ENCODE assay signal across 9 mouse cellular contexts in the genomic region with DNA sequence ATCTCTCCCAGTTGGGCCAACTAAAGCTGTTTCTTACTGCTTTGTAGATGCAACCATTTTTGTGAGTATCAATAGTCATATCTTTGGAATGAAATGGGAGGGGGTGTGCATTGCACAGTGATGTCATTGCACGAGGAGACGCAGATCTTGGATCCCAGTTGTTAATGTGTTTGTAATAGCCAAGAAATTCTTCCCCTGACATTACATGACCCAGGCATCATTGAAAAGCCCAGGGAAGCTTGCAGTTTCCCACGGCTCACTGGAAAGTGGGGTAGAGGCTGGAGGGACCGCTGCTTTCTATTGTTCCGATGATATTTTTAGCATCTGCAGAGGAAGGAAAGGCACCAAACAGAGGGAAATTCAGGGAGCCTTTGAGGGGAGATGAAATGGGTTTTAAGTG. TPM values are rescaled to one million over a fixed set of nuclear protein-coding genes. Genes with fewer than 3 reads are reported as not detected.
DNase-seq lines count a peak whose midpoint lies in the region; ATAC-seq lines count a peak whose summit lies in the region.
"Had no signal": no experiment of that assay in that cellular context is flagged by ENCODE, and none has a peak within 500 bp of the region (broad histone marks: within the 10 kb centered on the region; RNA-seq: fewer than 3 reads in every experiment).

No protein-coding gene starts in this region.

- WGBS in embryonic facial prominence, embryonic 14.5 days = 54% methylated on average over 5 of the region's 5 CpGs
- WGBS in heart, embryonic 12.5 days = 33% methylated on average over 5 of the region's 5 CpGs
- WGBS in midbrain, embryonic 11.5 days = 72% methylated on average over 5 of the region's 5 CpGs

- peak; percentile 10 for DNase-seq in kidney, postnatal 14 days
- no peak for DNase-seq in kidney, adult 11 months
- DNase-seq in embryonic facial prominence, embryonic 14.5 days (ENCODE audit: low spot score) = no peak
- DNase-seq in midbrain, embryonic 11.5 days (ENCODE audit: low spot score, missing footprints) = no peak
- no peak for DNase-seq in urinary bladder, postnatal 10 days (ENCODE audit: low spot score)
- DNase-seq in ovary, adult 18-20 months (ENCODE audit: low spot score) = no peak
- DNase-seq in gastrocnemius, postnatal 10 days = no peak

- no peaks in the 10 kb centered on the region for H3K9me3 ChIP-seq in embryonic facial prominence, embryonic 14.5 days (ENCODE audit: control insufficient read depth, low read length)
- no peaks in the 10 kb centered on the region for H3K9me3 ChIP-seq in heart, embryonic 12.5 days (replicated peaks)
- H3K9me3 ChIP-seq in midbrain, embryonic 11.5 days (ENCODE audit: control insufficient read depth, low read length) = no peaks in the 10 kb centered on the region
- H3K9me3 ChIP-seq: liver, embryonic 15.5 days had no signal

- no peak overlapping the region; the same call in 1 of the 2 replicates for H3K9ac ChIP-seq in embryonic facial prominence, embryonic 14.5 days (ENCODE audit: low read depth, low read length)
- H3K9ac ChIP-seq in heart, embryonic 12.5 days = peak overlapping the region; percentile 31; the same call in 1 of the 2 replicates
- no peak overlapping the region for H3K9ac ChIP-seq in midbrain, embryonic 11.5 days (ENCODE audit: low read length)
- H3K9ac ChIP-seq: liver, embryonic 15.5 days had no signal

- H3K27ac ChIP-seq in embryonic facial prominence, embryonic 14.5 days (replicated peaks; ENCODE audit: low read depth, low read length) = no peak overlapping the region
- no peak overlapping the region for H3K27ac ChIP-seq in heart, embryonic 12.5 days (ENCODE audit: poor library complexity, severe bottlenecking)
- H3K27ac ChIP-seq in midbrain, embryonic 11.5 days (ENCODE audit: low read depth, low read length) = no peak overlapping the region; the same call in 1 of the 2 replicates

- peak; percentile 48; the same call in 1 of the 2 replicates for ATAC-seq in embryonic facial prominence, embryonic 14.5 days (ENCODE audit: low read depth)
- no peak for ATAC-seq in heart, embryonic 12.5 days (ENCODE audit: insufficient number of reproducible peaks, low FRiP score)
- peak; percentile 40 for ATAC-seq in midbrain, embryonic 11.5 days (ENCODE audit: low FRiP score)

- H3K27me3 ChIP-seq in embryonic facial prominence, embryonic 14.5 days (replicated peaks; ENCODE audit: control insufficient read depth, insufficient read depth, low read length) = no peaks in the 10 kb centered on the region
- no peaks in the 10 kb centered on the region for H3K27me3 ChIP-seq in heart, embryonic 12.5 days (replicated peaks)
- H3K27me3 ChIP-seq in midbrain, embryonic 11.5 days (ENCODE audit: control insufficient read depth, insufficient read depth, low read length) = no peaks in the 10 kb centered on the region
- H3K27me3 ChIP-seq: liver, embryonic 15.5 days had no signal

- H3K4me3 ChIP-seq in embryonic facial prominence, embryonic 14.5 days (ENCODE audit: low read depth, low read length) = no peak overlapping the region
- peak overlapping the region; percentile 26 for H3K4me3 ChIP-seq in heart, embryonic 12.5 days
- H3K4me3 ChIP-seq in midbrain, embryonic 11.5 days (ENCODE audit: low read depth, low read length) = no peak overlapping the region
- H3K4me3 ChIP-seq: liver, embryonic 15.5 days had no signal

- peak overlapping the region; percentile 30 for H3K4me2 ChIP-seq in embryonic facial prominence, embryonic 14.5 days (ENCODE audit: low read depth, low read length)
- H3K4me2 ChIP-seq in heart, embryonic 12.5 days = peak overlapping the region; percentile 60
- H3K4me2 ChIP-seq in midbrain, embryonic 11.5 days = peak overlapping the region; percentile 18; the same call in 1 of the 2 replicates
- H3K4me2 ChIP-seq: liver, embryonic 15.5 days had no signal

- H3K4me1 ChIP-seq in embryonic facial prominence, embryonic 14.5 days (ENCODE audit: control insufficient read depth, insufficient read depth, low read length) = 0 out of 2 replicates have a peak, but pooled peaks cover 3% of the 10 kb centered on the region
- H3K4me1 ChIP-seq in heart, embryonic 12.5 days (replicated peaks) = peaks cover 27% of the 10 kb centered on the region
- H3K4me1 ChIP-seq in midbrain, embryonic 11.5 days (ENCODE audit: control insufficient read depth, insufficient read depth, low read length) = no peaks in the 10 kb centered on the region; the same call in 1 of the 2 replicates

- H3K36me3 ChIP-seq in embryonic facial prominence, embryonic 14.5 days (ENCODE audit: control insufficient read depth, insufficient read depth, low read length) = no peaks in the 10 kb centered on the region
- no peaks in the 10 kb centered on the region for H3K36me3 ChIP-seq in heart, embryonic 12.5 days
- H3K36me3 ChIP-seq in midbrain, embryonic 11.5 days (ENCODE audit: control insufficient read depth, insufficient read depth, low read length) = no peaks in the 10 kb centered on the region
- H3K36me3 ChIP-seq: liver, embryonic 15.5 days had no signal

RNA-seq across cellular contexts. Expression of a gene that starts 25.8 kb away (rescaled TPM):
- polyA plus RNA-seq in embryonic facial prominence, embryonic 14.5 days (2014; fragmentation: Nextera tagmentation; extraction: Ambion mirVana) = not detected in 2 replicates
- polyA plus RNA-seq in heart, embryonic 12.5 days (2016; fragmentation: Nextera tagmentation; extraction: Ambion mirVana) = not detected in 2 replicates
- not detected in 2 replicates for polyA plus RNA-seq in midbrain, embryonic 11.5 days (2014; fragmentation: Nextera tagmentation; extraction: Ambion mirVana)
- not detected for total RNA-seq in gastrocnemius, postnatal 10 days (2021)
- polyA plus RNA-seq: liver, embryonic 15.5 days had no signal
